Mouse (Mus musculus) mouse trophoblast stem cell (cell line): Measurements from ENCODE around the gene Rere.

ENCODE experiments used
- in situ Hi-C, 2 experiments: fragments of 300-500 bp; cut with MseI, MboI; formaldehyde crosslinking; loops; 2 replicates in 1 of 2; 3 replicates in 1 of 2; pipeline ENCODE4 v1.15.1; 2025

Rere gene

DNA sequence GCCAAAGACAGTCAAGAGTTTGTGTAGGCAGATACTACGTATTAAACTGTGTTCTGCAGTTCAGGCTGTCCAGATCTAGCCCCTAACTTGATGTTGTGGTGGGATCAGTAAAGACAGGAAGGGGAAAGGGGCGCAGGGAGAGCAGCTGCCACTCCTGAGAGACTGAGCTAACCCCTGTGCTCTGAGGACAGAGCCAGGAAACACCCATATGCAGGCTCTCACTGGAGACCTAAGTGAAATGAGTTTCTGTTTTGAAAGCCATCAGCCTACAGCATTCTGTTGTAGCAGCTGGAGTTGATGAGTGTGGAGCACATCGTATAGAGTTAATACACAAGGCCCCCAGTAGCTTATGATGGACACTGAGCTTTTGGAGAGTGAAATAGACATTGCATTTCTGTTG, 101.1 kb downstream of the Rere start:
- in situ Hi-C loops: no loop called here

DNA sequence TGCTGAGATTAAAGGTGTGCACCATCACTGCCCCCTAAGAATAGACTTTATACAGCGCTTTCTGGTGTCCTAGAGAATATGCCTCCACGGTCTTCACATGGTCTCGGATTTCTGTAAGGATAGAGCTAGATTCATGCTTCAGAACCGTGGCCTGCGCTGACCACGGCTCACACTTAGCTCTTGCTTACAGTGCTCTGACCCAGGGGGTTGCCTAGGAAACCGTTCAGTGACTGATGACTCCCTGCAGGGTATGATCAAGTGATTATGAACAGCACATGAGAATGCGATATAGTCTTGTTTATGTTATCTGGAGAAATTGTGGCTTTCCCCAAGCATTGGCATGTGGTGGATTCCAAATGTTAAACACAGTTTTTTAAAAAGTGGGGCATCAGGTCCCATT, 103.0 kb downstream of the Rere start:
- in situ Hi-C loops: no loop called here

DNA sequence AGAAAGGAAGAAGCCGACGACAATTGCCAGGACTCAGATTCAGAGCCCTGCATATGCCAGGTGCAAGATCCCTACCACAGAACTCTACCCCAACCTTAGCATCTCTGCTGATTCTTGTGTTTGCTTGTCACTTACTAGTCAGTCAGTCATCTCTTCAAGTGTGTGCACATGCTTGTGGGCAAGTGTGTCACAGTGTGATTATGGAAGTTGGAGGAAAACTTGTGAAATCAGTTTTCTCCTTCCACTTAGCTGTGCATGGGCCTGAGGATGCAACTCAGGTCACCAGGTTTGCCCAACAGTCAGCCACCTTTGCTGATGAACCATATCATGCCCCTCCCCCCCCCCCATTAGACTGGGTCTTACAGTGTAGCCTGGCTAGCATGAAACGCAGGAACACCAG, 103.5 kb downstream of the Rere start:
- in situ Hi-C loops: no loop called here

DNA sequence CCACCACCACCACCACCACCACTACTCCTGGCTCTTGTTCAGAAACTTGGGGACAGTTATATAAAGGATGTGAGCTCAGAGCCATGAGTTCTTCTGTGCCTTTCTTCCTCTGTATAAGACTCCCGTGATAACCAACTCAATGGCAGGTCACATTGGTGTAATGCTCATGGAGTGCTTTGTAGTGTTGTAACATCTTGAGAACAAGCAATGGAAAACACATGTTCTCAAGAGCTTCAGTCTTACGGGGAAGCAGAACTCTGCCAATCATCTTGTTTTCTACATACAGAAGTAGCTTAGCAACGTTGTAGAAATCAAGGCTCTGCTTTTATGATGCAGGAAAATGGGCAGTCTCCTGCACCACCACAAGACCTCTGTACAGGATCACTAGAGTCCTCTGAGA, 107.1 kb downstream of the Rere start:
- in situ Hi-C loops: no loop called here

DNA sequence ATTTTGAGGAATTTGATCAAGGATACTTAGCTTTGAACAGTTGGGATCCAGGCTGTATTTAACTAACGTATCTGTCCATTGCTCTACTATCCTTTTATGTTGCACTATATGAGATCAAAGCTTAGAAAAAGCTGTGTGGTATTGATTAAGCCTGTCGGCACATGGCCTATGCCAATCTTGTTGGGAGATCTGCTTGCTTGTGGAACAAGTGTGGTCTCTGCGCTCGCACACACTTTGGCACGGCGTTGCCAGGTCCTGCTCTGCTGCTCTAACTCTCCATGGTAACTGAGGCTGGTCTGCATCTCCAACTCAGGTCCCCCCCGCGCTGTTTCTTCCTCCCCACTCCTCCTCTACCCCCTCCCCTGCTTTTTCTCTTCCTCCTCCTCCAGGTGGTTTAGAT, 112.2 kb downstream of the Rere start:
- in situ Hi-C loops: no loop called here

DNA sequence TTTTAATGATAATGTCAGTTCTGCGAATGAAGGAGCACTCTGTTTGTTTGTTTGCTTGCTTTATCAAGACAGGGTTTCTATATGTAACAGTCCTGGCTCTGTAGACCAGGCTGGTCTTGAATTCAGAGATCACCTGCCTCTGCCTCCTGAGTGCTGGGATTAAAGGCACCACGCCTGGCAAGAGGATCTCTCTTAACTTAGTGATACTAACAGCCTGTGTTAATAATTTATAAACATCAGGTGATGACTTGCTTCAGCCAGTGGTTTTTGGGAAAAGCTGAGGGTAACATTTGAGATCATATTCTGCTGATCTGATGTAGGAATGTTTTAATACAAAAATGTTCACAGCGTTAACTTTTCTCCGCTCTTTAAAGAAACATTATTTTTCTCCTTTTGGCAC, 112.6 kb downstream of the Rere start:
- in situ Hi-C loops: no loop called here

DNA sequence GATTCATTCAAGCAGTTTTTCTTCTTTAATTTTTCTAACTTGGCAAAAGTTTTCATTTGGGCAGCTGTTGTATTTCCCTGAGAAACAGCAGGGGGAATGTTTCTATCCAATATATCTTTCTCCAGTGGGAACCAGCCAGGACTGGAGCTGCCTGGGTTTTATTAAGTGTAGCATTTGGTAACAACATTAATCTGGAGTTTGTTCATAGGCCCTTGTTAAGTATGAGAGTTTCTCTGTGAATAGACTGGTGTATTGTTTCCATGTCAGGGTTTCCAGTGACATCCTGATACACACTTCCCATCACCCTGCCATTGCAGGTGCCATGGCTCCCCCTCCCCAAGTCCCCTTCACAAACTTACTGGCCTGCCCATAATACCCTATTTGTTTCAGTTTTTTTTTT, 114.9 kb downstream of the Rere start:
- in situ Hi-C loops: no loop called here

DNA sequence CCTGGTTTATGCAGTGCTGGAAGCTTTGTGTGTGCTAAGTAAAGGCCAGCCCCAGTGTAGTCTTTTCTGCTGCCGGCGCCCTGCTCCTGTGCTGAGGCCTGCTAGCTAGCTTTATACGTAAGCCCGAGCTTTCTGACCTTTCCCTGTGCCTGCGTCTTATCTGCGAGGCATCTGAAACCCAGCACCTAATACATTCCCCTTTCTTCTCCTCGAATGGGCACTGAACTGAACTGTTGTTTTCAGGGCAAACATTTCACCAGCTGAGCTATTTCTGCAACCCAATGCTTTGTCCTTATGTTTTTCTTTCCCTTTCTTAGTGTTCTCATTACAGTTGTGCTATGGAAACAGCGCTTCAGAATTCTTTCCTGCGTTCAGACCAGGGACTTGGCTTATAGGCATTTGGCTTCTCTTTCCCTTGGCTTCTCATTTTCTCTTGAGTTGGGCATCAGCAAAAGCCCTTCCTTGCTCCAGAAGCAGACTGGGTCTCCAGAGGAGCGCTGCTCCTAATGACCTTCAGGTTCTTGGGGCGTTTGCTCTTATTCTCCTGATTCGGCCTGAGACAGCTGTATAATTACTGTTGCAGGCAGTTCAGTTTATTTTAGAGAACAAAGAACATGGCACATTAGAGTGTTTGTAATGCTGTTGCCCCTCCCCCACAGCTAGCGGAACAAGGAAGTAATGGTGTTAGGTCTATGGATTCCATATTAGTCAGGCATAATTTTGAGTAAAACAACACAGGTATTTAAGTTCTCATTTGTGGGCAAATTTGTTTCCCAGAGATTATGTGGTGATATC, 115.6 kb downstream of the Rere start:
- in situ Hi-C loops: no loop called here

DNA sequence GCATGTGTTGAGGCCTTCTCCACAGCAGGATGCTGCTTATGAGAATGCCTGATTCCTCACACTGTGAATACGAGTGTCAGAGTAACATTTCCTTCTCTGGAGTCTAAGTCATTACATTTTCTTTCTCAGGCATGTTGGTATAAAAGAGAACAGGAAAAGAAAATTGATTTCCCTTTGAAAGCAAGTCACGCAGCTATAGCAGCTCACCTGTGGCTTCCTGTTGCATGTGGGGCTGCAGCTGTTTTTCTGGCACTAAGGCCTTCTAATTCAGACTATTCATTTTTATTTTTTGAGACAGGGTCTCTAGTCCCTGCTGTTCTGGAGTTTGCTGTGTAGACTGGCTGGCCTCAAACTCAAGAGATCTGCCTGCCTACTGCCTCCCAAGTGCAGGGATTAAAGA, 117.6 kb downstream of the Rere start:
- in situ Hi-C loops: no loop called here

DNA sequence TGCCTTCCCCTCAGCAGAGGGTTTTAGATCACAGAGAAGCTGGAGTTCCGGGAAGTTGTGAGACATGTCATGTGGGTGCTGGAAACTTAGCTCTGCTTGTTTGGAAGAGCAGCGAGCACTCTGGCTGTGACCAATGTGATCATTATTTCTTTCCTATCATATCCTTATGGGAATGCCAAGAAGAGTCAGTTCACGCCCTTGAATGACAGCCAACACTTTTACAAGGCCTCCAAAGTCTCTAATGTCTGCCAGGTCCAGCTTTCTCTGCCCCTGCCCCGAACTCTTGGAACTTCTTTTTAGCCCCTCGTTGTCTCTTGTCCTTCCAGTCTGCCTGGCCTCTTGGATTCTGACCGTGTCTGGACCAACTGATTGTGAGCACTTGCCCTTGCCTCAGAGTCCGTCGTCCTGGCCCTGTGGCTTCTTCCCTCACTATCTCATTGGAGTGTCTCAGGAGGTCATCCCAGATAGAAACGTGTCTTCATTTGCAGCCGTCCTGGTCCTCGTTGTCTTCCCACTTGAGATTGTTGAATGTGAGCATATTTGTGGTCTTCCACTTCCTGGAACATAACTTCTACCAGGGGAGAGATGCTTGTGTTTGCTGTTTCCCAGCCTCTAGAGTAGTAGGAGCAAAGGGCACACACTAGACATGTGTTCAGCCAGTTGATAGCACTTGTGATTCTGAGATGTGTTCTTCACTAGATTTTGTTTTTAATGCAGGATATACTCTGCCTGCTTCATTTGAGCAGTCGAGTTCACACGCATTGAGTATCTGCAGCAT, 120.6 kb downstream of the Rere start:
- in situ Hi-C loops: no loop called here

DNA sequence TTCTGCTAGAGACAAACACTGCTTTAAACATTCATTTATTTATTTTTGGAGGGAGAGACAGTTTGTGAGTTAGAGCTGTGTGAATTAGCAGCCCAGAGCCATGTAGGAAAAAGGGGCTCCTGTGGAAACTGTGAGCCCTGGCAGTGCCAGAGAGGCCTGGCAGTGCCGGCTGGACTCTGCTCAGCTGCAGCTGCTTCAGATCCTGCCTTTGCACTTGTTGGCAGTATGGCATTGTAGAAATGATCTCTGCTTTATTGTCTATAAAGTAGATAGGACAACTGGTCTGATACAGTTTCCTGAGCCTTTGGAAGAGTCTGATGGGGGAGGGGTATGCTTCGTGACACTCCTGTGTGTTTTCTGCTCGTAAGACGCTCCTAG, 121.2 kb downstream of the Rere start:
- in situ Hi-C loops: no loop called here

DNA sequence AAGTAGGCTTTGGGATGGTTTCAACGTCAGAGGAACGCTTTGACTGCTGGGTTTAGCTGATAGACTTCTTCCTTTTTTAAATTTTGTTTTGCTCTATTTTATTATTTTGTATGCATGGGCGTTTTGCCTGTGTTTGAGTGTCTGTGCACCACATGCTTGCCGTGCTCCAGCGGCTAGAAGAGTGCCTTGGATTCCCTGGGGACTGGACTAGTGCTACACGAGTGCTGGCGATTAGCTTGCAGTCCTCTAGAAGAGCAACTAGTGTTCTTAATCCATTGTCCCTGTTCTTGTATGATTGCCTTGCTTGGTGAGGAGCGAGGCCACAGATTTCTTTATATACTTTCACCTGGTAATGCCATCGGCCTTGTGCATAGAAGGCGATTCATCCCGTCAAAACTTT, 122.5 kb downstream of the Rere start:
- in situ Hi-C loops: no loop called here

DNA sequence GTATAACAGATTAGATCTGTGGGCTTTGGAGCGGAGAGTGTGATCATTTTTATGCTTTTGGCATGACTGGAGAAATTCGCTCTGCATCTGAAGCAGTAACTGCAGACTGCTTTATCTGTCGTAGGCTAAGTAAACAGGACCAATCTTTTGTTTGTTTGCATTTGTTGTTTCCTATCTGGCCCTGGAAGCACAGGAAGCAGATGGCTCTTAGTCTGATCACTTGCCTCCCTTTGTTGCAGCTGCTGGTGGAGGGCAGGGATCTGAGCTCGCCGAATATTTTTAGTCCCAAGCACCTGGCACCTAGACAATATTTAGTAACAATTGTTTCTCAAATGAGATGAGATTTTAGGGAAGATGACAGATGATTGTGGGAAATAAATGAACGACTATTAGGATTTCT, 123.1 kb downstream of the Rere start:
- in situ Hi-C loops: no loop called here

DNA sequence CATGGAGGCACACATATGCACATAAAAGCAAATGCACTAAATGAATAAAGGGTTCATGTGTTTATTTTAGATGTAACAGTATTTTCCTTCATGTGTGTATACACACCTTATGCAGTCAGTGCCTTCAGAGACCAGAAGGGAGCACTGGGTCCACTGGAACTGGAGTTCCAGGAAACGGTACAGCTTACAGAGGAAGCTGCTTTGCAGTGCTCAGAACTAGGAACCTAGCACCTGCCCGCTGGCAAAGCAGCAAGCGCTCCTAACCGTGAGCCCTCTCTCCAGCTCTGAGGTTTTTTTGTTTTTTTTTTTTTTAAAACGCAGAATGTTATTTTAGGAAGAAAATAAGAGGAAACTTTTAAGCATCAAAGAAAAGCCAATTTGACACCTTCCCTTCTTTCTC, 124.3 kb downstream of the Rere start:
- in situ Hi-C loops: no loop called here

DNA sequence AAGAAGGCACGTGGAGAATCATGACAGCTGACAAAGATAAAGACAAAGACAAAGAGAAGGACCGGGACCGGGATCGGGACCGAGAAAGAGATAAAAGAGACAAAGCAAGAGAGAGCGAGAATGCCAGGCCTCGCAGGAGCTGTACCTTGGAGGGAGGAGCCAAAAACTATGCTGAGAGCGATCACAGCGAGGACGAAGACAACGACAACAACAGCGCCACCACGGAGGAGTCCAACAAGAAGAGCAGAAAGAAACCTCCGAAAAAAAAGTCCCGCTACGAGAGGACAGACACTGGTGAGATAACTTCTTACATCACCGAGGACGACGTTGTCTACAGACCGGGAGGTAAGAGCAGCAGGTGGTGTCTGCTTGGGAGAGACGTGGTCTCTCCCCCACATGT, 124.9 kb downstream of the Rere start:
- in situ Hi-C loops: no loop called here

DNA sequence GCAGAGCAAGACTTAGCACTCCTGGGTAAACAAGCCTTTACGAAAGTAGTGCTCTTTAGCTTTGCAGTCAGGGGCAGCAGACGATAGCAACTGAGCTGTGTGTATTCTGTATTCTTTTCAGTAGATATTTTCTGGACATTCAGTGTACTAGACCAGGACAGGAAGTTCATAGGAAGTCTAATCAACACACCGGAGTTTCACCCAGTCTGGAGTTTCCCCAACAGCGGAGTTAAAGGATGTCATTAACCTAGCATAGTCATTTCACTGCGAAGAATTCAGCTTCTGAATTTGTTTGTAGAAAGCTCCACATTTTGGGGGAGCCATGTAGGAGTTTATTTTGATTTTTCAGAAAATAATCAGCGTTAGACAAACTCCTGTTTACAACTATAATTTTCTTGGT, 125.4 kb downstream of the Rere start:
- in situ Hi-C loops: no loop called here

DNA sequence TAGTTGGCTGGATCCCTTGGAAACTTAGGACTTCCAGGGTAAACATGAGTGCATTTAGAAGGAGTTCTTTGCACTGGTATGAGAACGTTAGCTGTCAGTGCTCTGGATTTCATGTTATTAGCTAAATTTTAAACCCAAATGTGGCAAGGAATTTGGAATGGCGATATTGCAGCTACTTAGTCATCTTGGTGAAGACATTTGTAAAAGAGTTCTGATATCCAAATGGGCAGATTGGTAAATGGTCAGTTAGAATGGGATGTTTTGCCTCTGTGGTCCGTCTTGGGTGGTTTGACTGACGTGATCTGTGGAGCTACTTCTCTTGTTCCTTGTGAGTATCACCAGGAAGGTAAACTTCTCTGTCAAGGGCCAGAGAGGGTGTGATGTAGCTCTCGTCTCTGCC, 132.8 kb downstream of the Rere start:
- in situ Hi-C loops: no loop called here

DNA sequence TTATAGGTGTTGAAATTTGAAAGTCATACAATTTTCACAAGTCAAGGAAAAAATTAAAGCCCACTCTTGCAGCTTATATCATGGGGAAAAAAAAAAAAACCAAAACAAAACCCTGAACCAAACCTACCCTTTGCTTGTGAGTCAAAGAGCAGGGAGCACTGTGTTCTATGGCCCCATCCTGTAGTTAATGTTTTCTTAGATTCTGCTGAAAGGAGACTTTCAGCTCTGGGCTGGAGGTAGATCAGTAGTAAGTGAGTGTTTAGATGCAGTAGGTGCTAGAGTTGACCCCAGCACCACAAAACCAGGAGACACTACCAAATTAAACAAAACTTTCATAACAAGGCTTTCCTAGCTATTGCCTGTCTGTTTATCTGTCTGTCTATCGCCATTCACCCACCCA, 133.3 kb downstream of the Rere start:
- in situ Hi-C loops: no loop called here

DNA sequence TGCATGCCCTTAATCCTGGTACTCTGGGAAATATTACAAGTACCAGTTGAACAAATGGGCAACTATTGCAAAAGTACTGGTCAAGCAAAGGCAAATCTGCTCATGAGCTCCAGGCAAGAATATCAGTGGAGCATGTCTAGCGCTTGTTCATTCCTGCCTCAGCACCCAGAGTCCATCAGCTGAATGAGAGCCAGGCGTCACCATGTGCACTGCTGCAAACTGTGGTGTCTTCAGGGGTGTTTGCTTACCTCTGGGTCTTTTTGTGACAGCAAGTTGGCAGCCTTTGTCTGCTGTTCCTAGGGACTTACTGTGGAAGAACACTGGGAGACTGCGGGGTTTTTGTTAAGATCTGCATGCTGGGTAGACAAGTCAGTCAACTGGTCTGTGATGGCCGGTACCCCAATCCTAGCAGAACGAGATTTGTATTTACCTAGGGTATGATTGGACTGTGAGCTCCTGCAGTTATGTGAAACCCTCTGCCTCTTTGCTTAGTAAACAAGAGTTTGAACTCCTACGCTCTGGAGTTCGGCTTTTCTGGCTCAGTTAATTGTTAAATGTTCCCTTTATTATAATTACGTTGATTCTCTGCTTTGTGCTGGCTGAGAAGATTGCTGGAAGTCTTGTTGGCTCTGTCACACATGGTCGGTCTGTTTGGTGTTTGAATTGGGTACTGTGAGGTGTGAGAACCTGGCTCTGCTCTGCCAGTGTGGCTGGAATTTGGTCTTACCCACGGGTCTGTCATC, 134.0 kb downstream of the Rere start:
- in situ Hi-C loops: no loop called here

DNA sequence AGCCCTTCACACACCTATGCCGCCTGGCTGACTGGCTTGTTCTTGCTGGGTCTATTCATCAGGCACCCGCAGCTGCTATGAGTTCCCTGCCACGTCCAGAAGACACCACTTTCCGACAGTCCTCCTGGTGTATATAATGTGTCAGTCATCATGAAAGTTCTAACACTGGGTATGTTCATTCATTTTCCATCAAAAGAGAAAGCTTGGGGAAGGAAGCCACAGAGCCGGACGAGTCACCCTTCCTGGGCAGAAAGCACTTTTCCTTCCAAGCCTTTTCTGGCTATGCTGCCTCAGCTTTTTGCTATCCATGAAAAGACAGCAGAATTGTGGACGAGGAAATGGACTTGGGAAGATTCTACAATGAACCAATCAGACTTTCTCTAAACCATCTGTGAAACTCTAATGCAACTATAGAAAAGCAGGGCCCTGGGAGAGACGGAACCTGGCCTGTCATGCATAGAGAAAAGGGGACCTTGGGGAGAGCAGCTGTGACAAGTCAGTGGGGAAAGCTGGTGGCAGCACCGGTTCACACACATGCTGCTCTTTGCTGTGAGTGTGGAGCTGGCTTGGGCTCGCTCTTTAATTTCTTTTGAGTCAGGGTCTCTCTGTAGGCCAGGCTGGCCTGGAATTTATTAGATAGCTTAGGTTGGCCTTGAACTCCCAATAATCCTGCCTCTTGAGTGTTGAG, 139.3 kb downstream of the Rere start:
- in situ Hi-C loops: no loop called here

DNA sequence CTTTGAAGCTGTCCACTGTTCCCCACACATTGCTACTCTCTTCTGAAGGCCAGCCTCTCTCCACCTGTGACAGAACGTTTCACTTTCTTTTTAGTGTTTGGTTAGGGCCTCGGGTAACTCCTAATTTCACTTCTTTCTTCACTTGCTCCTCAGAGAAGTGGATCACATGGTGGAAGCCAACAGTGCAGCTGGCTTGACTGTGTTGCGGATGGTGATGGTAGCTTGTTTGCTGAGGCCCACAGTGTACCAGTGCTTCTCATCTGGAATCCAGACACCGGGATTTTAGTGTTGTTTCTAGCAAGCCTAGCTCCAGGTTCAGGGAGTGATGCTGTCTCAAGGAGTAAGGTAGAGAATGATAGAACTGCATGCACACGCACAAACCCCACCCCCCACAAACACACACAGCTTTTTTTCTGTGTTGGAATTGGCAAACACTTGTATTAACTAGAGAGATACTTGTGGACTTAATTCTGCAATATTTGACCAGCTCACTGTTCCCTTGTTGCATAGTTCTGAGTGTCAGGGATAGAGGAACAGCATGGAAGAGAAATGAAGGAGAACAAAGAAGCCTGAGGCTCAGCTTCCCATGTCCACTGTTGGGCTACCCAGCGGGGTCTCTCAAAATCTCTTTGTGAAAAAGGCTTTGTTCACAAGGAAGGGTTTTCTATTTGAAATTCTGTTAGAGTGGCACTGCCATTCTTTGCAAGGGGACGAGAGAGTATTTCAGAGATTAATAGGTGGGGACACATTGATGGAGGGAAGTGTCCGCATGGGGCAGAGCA, 144.8 kb downstream of the Rere start:
- in situ Hi-C loops: no loop called here
